Mouse (Mus musculus) spleen, postnatal 36 days (tissue): ENCODE measurements around the gene Gm12166.

Experiments
- DNase-seq, 2 experiments: peaks; one replicate each; pipeline ENCODE4 v3.0.0; 2022; ENCODE audit warnings: low spot score in 2 of 2, mixed read lengths in 1 of 2

Gm12166 gene

GRCm38 (mm10) chr11:46052105-46052659, at the start of gene Gm12166:
Gene Gm12166 (minus strand): TSS chr11:46052321.
- peak; percentile 67 to 72 for DNase-seq

GRCm38 (mm10) chr11:46097062-46097461, 44.9 kb upstream of the Gm12166 start:
- DNase-seq = no peak

- DNase-seq = no peak
Measured at GRCm38 (mm10) chr11:46096265-46096649, 44.1 kb upstream of the Gm12166 start.

GRCm38 (mm10) chr11:46095477-46096264, 43.5 kb upstream of the Gm12166 start:
- DNase-seq = no peak

- no peak for DNase-seq
Measured at GRCm38 (mm10) chr11:46092121-46092520, 40.0 kb upstream of the Gm12166 start.

GRCm38 (mm10) chr11:46090951-46091667, 39.0 kb upstream of the Gm12166 start:
- DNase-seq = no peak

GRCm38 (mm10) chr11:46090036-46090725, 38.1 kb upstream of the Gm12166 start:
- peak in 1 of 2 experiments; percentile 40 for DNase-seq

GRCm38 (mm10) chr11:46089081-46089713, 37.1 kb upstream of the Gm12166 start:
- DNase-seq = no peak

GRCm38 (mm10) chr11:46086446-46086845, 34.3 kb upstream of the Gm12166 start:
- no peak for DNase-seq

GRCm38 (mm10) chr11:46085398-46086163, 33.5 kb upstream of the Gm12166 start:
- no peak for DNase-seq

- no peak for DNase-seq
Measured at GRCm38 (mm10) chr11:46084568-46084967, 32.4 kb upstream of the Gm12166 start.

- DNase-seq = no peak
Measured at GRCm38 (mm10) chr11:46083835-46084444, 31.8 kb upstream of the Gm12166 start.

- no peak for DNase-seq
Measured at GRCm38 (mm10) chr11:46083405-46083804, 31.3 kb upstream of the Gm12166 start.

- no peak for DNase-seq
Measured at GRCm38 (mm10) chr11:46081075-46081474, 29.0 kb upstream of the Gm12166 start.

GRCm38 (mm10) chr11:46077732-46078375, 25.7 kb upstream of the Gm12166 start:
- peak; percentile 59 to 77 for DNase-seq

GRCm38 (mm10) chr11:46077304-46077703, 25.2 kb upstream of the Gm12166 start:
- DNase-seq = no peak

GRCm38 (mm10) chr11:46076442-46077158, 24.5 kb upstream of the Gm12166 start:
- DNase-seq = peak in 1 of 2 experiments; percentile 51

GRCm38 (mm10) chr11:46075507-46075906, 23.4 kb upstream of the Gm12166 start:
- DNase-seq = no peak
